Mouse (Mus musculus) testis, adult 2 months (tissue): ENCODE measurements around the gene Csf3. TPM values are rescaled to one million over a fixed set of nuclear protein-coding genes. Genes with fewer than 3 reads are reported as not detected.

Source experiments
- H3K27ac ChIP-seq: fragments of 200-500 bp; 2 replicates; pipeline ENCODE4 v1.5.1; 2012; ENCODE audit warnings: low read depth, low read length; ENCODE audit not compliant: control insufficient read depth, insufficient read depth
- H3K27me3 ChIP-seq: fragments of 200-500 bp; 2 replicates; pipeline ENCODE4 v1.6.1; 2012; ENCODE audit warnings: mild to moderate bottlenecking, low read length, moderate library complexity; ENCODE audit not compliant: control insufficient read depth, insufficient read depth
- H3K36me3 ChIP-seq: fragments of 200-500 bp; 2 replicates; pipeline ENCODE4 v1.6.1; 2012; ENCODE audit warnings: mild to moderate bottlenecking, low read length; ENCODE audit not compliant: control insufficient read depth, insufficient read depth
- H3K4me1 ChIP-seq: fragments of 200-500 bp; 2 replicates; pipeline ENCODE4 v1.6.1; 2012; ENCODE audit warnings: low read length; ENCODE audit not compliant: control insufficient read depth, insufficient read depth
- H3K4me3 ChIP-seq: fragments of 200-500 bp; 2 replicates; pipeline ENCODE4 v1.5.1; 2012; ENCODE audit warnings: low read depth, mild to moderate bottlenecking, low read length, moderate library complexity, mixed read lengths; ENCODE audit not compliant: control insufficient read depth
- CTCF ChIP-seq: fragments of 200-500 bp; IDR thresholded peaks from 2 replicates; pipeline ENCODE4 v1.5.1; 2012; ENCODE audit warnings: low read depth, mild to moderate bottlenecking, inconsistent platforms, low read length, moderate library complexity; ENCODE audit not compliant: control insufficient read depth, insufficient read depth, insufficient replicate concordance
- POLR2A ChIP-seq: fragments of 200-500 bp; IDR thresholded peaks from 2 replicates; pipeline ENCODE4 v1.6.1; 2012; ENCODE audit warnings: low read depth, mild to moderate bottlenecking, inconsistent platforms, low read length, moderate library complexity; ENCODE audit not compliant: control insufficient read depth
- polyA plus RNA-seq: library from polyadenylated mRNA; depleted of rRNA; stranded (reverse); fragments of >200 nt; gene quantifications from 2 replicates; pipeline ENCODE4 v1.2.3, GENCODE M21; 2012

Csf3 gene
- polyA plus RNA-seq, 1 experiment, result 0.48 TPM

- no peak overlapping the region for H3K4me3 ChIP-seq
- no peaks in the 10 kb centered on the region; the same call in 1 of the 2 replicates for H3K36me3 ChIP-seq
- H3K27ac ChIP-seq, result no peak overlapping the region
- H3K4me1 ChIP-seq, result no peaks in the 10 kb centered on the region
- no peaks in the 10 kb centered on the region for H3K27me3 ChIP-seq
- no peak for TF ChIP-seq CTCF
- no peak for TF ChIP-seq POLR2A
Measured at GRCm38 (mm10) chr11:98696454-98697216, 4.4 kb upstream of the Csf3 start.

- no peaks in the 10 kb centered on the region for H3K27me3 ChIP-seq
- TF ChIP-seq CTCF (no peak), POLR2A (no peak)
- no peaks in the 10 kb centered on the region for H3K36me3 ChIP-seq
- H3K27ac ChIP-seq, result no peak overlapping the region
- H3K4me1 ChIP-seq, result no peaks in the 10 kb centered on the region
- H3K4me3 ChIP-seq, result no peak overlapping the region
Measured at GRCm38 (mm10) chr11:98697225-98697624, 3.8 kb upstream of the Csf3 start.

- H3K27ac ChIP-seq, result no peak overlapping the region
- H3K4me3 ChIP-seq, result no peak overlapping the region
- H3K36me3 ChIP-seq, result no peaks in the 10 kb centered on the region
- no peaks in the 10 kb centered on the region for H3K4me1 ChIP-seq
- no peaks in the 10 kb centered on the region for H3K27me3 ChIP-seq
- TF ChIP-seq POLR2A, result no peak
- no peak for TF ChIP-seq CTCF
Measured at GRCm38 (mm10) chr11:98698849-98699640, 2.0 kb upstream of the Csf3 start.

- H3K36me3 ChIP-seq, result no peaks in the 10 kb centered on the region; the same call in 1 of the 2 replicates
- H3K27ac ChIP-seq, result no peak overlapping the region
- no peak overlapping the region for H3K4me3 ChIP-seq
- no peaks in the 10 kb centered on the region for H3K4me1 ChIP-seq
- TF ChIP-seq CTCF (peak; percentile 82; the same call in 1 of the 2 replicates), POLR2A (no peak)
- H3K27me3 ChIP-seq, result no peaks in the 10 kb centered on the region
Measured at GRCm38 (mm10) chr11:98699911-98700310, 1.2 kb upstream of the Csf3 start.

- no peak for TF ChIP-seq CTCF
- TF ChIP-seq POLR2A, result no peak
- H3K4me3 ChIP-seq, result no peak overlapping the region
- no peak overlapping the region for H3K27ac ChIP-seq
- no peaks in the 10 kb centered on the region for H3K27me3 ChIP-seq
- H3K36me3 ChIP-seq, result no peaks in the 10 kb centered on the region; the same call in 1 of the 2 replicates
- H3K4me1 ChIP-seq, result no peaks in the 10 kb centered on the region
Measured at GRCm38 (mm10) chr11:98702323-98702722, 1.3 kb downstream of the Csf3 start.

GRCm38 (mm10) chr11:98705021-98705420 is 4.0 kb downstream of the Csf3 start:
- Histone ChIP-seq H3K27ac (no peak overlapping the region), H3K36me3 (no peaks in the 10 kb centered on the region; the same call in none of the 2 replicates), H3K4me3 (no peak overlapping the region), H3K4me1 (no peaks in the 10 kb centered on the region; the same call in 1 of the 2 replicates), H3K27me3 (no peaks in the 10 kb centered on the region)
- TF ChIP-seq CTCF, result no peak
- TF ChIP-seq POLR2A, result no peak
